Mouse (Mus musculus): ENCODE measurements around the gene Zfyve28.

GRCm38 (mm10) chr5:34276746-34277145, 11.5 kb downstream of the Zfyve28 start:
- TF ChIP-seq TCF3 (IDR thresholded peaks at IDR 0.05; ENCODE audit: insufficient read length, low read depth) (no peak), SRF (IDR thresholded peaks at IDR 0.05; ENCODE audit: control insufficient read depth, insufficient read length, low read depth) (no peak), MYOG (IDR thresholded peaks at IDR 0.05; ENCODE audit: control insufficient read depth in 1 of 3, insufficient read depth in 1 of 3, insufficient read length in 2 of 3, low read depth in 2 of 3) (no peak), POLR2A (IDR thresholded peaks at IDR 0.05; ENCODE audit: insufficient read length, low read depth) (no peak), E2F4 (IDR thresholded peaks at IDR 0.05; ENCODE audit: insufficient read depth) (no peak), MYOD1 (IDR thresholded peaks at IDR 0.05; ENCODE audit: control insufficient read depth in 1 of 3, insufficient read length in 2 of 3, low read depth in 2 of 3) (no peak), TCF12 (IDR thresholded peaks at IDR 0.05; ENCODE audit: insufficient read depth, poor library complexity, severe bottlenecking) (no peak), USF1 (IDR thresholded peaks at IDR 0.05; ENCODE audit: low read depth) (no peak), REST (IDR thresholded peaks at IDR 0.05; ENCODE audit: insufficient read depth, insufficient read length) (no peak), POLR2AphosphoS2 (IDR thresholded peaks at IDR 0.05; ENCODE audit: insufficient read length, low read depth) (no peak), MAX (IDR thresholded peaks at IDR 0.05; ENCODE audit: low read depth) (no peak)

All from myocyte (in vitro differentiated cells).